Mouse (Mus musculus) kidney, adult 2 months (tissue): ENCODE results near the gene Prss56. TPM values are rescaled to one million over a fixed set of nuclear protein-coding genes. Genes with fewer than 3 reads are reported as not detected.

Source experiments
- DNase-seq: peaks from one replicate; pipeline ENCODE4 v3.0.0; 2021
- H3K27ac ChIP-seq: fragments of 200-500 bp; 2 replicates; pipeline ENCODE4 v1.5.1; 2012; ENCODE audit warnings: low read depth, low read length, control low read depth, inconsistent platforms; ENCODE audit not compliant: insufficient read depth
- H3K27me3 ChIP-seq: fragments of 200-500 bp; replicated peaks from 2 replicates; pipeline ENCODE4 v1.6.1; 2012; ENCODE audit warnings: mild to moderate bottlenecking, moderate library complexity, low read length, inconsistent platforms; ENCODE audit not compliant: control insufficient read depth, insufficient read depth
- H3K36me3 ChIP-seq: fragments of 200-500 bp; 2 replicates; pipeline ENCODE4 v1.6.1; 2012; ENCODE audit warnings: mild to moderate bottlenecking, moderate library complexity, low read length, inconsistent platforms; ENCODE audit not compliant: control insufficient read depth, insufficient read depth
- H3K4me1 ChIP-seq: fragments of 200-500 bp; 2 replicates; pipeline ENCODE4 v1.6.1; 2011; ENCODE audit warnings: low read length; ENCODE audit not compliant: control insufficient read depth, insufficient read depth
- H3K4me3 ChIP-seq: fragments of 200-500 bp; 2 replicates; pipeline ENCODE4 v1.5.1; 2011; ENCODE audit warnings: mild to moderate bottlenecking, low read depth, low read length, control low read depth; ENCODE audit not compliant: insufficient read depth
- CTCF ChIP-seq: fragments of 200-500 bp; conservative IDR thresholded peaks from 2 replicates; pipeline ENCODE4 v1.5.1; 2011; ENCODE audit warnings: low read depth, mild to moderate bottlenecking, control low read depth, low read length, moderate library complexity, mixed read lengths; ENCODE audit not compliant: insufficient read depth, insufficient read length
- POLR2A ChIP-seq: fragments of 200-500 bp; IDR thresholded peaks from one replicate; pipeline ENCODE4 v1.6.1; 2011; ENCODE audit warnings: low read depth, low read length, control low read depth
- WGBS: fragments of 180-500 bp; shearing (Covaris S2); methylation state at CpG from one replicate; pipeline ENCODE4 v1.1.7; 2018; 5-methylcytosine and 5-hydroxymethylcytosine counted together
- polyA plus RNA-seq: library from polyadenylated mRNA; depleted of rRNA; stranded (reverse); fragments of >200 nt; gene quantifications from 2 replicates; pipeline ENCODE4 v1.2.3, GENCODE M21; 2012

The Prss56 gene
- polyA plus RNA-seq, 1 experiment = not detected

DNA sequence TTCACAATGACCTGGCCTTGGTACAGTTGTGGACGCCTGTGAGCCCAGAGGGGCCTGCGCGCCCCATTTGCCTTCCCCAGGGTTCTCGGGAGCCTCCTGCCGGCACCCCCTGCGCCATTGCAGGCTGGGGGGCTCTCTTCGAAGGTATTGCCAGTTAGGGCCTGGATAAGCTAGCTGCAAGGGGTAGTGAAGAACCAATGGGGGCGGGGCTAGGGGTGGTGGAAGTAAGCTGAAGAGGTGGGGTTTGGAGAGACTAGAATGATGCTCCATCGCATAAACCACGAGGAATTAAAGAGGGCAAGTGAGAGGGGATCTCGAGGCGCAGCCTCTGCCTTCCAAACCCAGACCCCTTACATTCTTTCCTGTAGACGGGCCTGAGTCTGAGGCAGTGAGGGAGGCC, 2.4 kb downstream of the Prss56 start:
- no peaks in the 10 kb centered on the region for H3K36me3 ChIP-seq
- 28% methylated on average over 13 of the region's 13 CpGs for WGBS
- H3K27me3 ChIP-seq = 0 out of 2 replicates have a peak, but pooled peaks cover 1% of the 10 kb centered on the region
- TF ChIP-seq POLR2A = no peak
- TF ChIP-seq CTCF = no peak
- H3K4me3 ChIP-seq = no peak overlapping the region
- DNase-seq = no peak
- H3K4me1 ChIP-seq = no peaks in the 10 kb centered on the region
- no peak overlapping the region for H3K27ac ChIP-seq

- Histone ChIP-seq H3K4me1 (no peaks in the 10 kb centered on the region), H3K36me3 (no peaks in the 10 kb centered on the region), H3K27ac (no peak overlapping the region), H3K4me3 (peak overlapping the region; percentile 64), H3K27me3 (0 out of 2 replicates have a peak, but pooled peaks cover 1% of the 10 kb centered on the region)
- DNase-seq = no peak
- no peak for TF ChIP-seq POLR2A
- WGBS = 3% methylated on average over 54 of the region's 54 CpGs
Measured at GRCm38 (mm10) chr1:87186261-87187036, 3.3 kb downstream of the Prss56 start.

GRCm38 (mm10) chr1:87187037-87187355, 3.9 kb downstream of the Prss56 start:
- under 1% methylated on average over 15 of the region's 15 CpGs for WGBS
- Histone ChIP-seq H3K4me1 (no peaks in the 10 kb centered on the region), H3K4me3 (peak overlapping the region; percentile 64), H3K27ac (no peak overlapping the region), H3K36me3 (no peaks in the 10 kb centered on the region), H3K27me3 (0 out of 2 replicates have a peak, but pooled peaks cover 1% of the 10 kb centered on the region)
- DNase-seq = peak; percentile 67
- TF ChIP-seq CTCF (peak; percentile 84), POLR2A (no peak)

DNA sequence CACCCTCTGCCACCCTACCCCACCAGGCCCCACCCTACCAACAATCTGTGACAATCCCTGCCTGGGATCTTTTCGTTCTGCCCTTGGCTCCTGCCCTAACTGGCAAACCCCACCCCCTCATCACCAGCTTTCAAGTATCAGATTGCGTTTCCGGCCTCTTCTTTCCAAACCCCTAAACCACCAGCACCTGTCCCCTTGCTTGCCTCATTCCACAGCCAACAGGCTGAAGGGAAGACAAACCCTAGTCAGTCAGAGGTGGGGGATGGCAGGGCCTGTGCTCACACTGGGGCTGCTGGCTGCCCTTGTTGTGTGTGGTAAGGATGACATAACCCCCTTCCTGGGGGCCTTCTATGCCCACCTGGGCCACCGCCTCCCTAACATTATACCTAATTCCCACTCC, 7.3 kb downstream of the Prss56 start, which contains the start of gene Chrnd:
Gene Chrnd, plus strand, starts transcription at position 179 of the 400 bp plus-strand sequence.
- Histone ChIP-seq H3K36me3 (no peaks in the 10 kb centered on the region), H3K4me3 (no peak within 1 kb of the TSS), H3K27me3 (0 out of 2 replicates have a peak, but pooled peaks cover 1% of the 10 kb centered on the region), H3K27ac (no peak within 1 kb of the TSS), H3K4me1 (no peaks in the 10 kb centered on the region)
- 52% methylated on average over 4 of the region's 4 CpGs for WGBS
- DNase-seq = no peak
- TF ChIP-seq POLR2A (no peak), CTCF (no peak)

GRCm38 (mm10) chr1:87197296-87197695, 14.2 kb downstream of the Prss56 start:
- no peak overlapping the region for H3K4me3 ChIP-seq
- WGBS = 76% methylated on average over 9 of the region's 9 CpGs
- H3K36me3 ChIP-seq = no peaks in the 10 kb centered on the region
- no peak for DNase-seq
- H3K27ac ChIP-seq = no peak overlapping the region
- TF ChIP-seq CTCF = no peak
- TF ChIP-seq POLR2A = no peak
- H3K4me1 ChIP-seq = no peaks in the 10 kb centered on the region
- no peaks in the 10 kb centered on the region for H3K27me3 ChIP-seq

GRCm38 (mm10) chr1:87198119-87199065, 15.3 kb downstream of the Prss56 start:
- no peak for TF ChIP-seq CTCF
- TF ChIP-seq POLR2A = no peak
- 59% methylated on average over 12 of the region's 12 CpGs for WGBS

DNA sequence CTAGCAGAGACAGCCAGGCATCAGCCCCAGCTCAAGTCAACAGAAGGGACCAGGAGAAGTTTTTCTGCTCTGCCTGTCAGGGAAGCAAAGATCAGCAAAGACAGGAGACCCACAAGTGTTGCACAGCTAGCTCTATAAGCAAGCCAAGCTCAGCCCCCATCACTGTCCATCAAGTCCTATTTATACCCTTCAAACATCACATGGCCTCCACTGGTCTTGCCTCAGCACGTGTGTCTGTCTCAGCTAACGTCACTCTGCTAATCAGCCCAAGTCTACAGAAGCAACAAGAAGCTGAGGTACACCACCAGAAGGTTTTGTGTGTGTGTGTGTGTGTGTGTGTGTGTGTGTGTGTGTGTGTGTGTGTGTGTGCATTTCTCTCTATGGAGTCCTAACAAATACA, 17.7 kb downstream of the Prss56 start:
- 41% methylated on average over 2 of the region's 2 CpGs for WGBS
- Histone ChIP-seq H3K4me1 (no peaks in the 10 kb centered on the region), H3K4me3 (no peak overlapping the region), H3K36me3 (no peaks in the 10 kb centered on the region), H3K27me3 (no peaks in the 10 kb centered on the region), H3K27ac (no peak overlapping the region)
- TF ChIP-seq POLR2A (no peak), CTCF (no peak)
- DNase-seq = no peak

More at GRCm38 (mm10) chr1:87198119-87199065, 15.3 kb downstream of the Prss56 start:
- DNase-seq = peak; percentile 24
- no peak overlapping the region for H3K27ac ChIP-seq
- H3K4me1 ChIP-seq = no peaks in the 10 kb centered on the region
- no peak overlapping the region for H3K4me3 ChIP-seq
- no peaks in the 10 kb centered on the region for H3K27me3 ChIP-seq
- H3K36me3 ChIP-seq = no peaks in the 10 kb centered on the region
